Mouse (Mus musculus): ENCODE results near the gene Rgs2. TPM values are rescaled to one million over a fixed set of nuclear protein-coding genes. Genes with fewer than 3 reads are reported as not detected.

The Rgs2 gene
- total RNA-seq, 2 experiments from 2014 or later, result 169 to 213 TPM

- no peak for DNase-seq (ENCODE audit: low spot score in 2 of 2)
These were observed 15.2 kb downstream of the Rgs2 start for GRCm38 (mm10) chr1:143988756-143989155.

DNA sequence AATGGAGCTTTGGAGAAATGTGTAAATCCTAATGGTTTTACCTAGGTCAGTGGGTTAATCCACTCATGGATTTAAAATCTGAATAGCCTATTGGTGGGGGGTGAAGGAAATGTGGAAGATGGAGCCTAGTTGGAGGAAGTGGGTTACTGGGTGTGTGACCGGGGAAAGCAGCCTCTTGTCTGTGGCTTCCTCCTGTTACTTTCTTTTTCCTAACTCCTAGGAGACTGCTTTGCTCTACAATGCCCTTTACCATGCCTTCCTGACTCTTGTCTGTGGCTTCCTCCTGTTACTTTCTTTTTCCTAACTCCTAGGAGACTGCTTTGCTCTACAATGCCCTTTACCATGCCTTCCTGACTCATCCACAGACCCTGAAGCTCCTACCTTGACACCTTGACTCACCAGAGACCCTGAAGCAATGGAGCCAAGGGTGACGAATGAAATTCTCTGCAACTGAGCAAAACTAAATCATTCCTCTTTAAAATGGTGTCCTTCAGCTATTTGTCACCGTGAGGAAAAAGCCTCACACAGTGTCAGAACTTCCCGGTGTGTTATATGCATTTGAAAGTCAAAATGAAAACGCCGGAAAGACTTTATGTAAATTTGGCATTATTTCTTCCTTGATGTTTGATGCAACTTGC, 18.9 kb downstream of the Rgs2 start:
- DNase-seq (ENCODE audit: low spot score in 2 of 2), result no peak

GRCm38 (mm10) chr1:143982765-143983312, 21.1 kb downstream of the Rgs2 start:
- DNase-seq (ENCODE audit: low spot score in 2 of 2), result no peak

- DNase-seq (ENCODE audit: low spot score in 2 of 2), result no peak
These were observed 21.7 kb downstream of the Rgs2 start for GRCm38 (mm10) chr1:143982085-143982764.

DNA sequence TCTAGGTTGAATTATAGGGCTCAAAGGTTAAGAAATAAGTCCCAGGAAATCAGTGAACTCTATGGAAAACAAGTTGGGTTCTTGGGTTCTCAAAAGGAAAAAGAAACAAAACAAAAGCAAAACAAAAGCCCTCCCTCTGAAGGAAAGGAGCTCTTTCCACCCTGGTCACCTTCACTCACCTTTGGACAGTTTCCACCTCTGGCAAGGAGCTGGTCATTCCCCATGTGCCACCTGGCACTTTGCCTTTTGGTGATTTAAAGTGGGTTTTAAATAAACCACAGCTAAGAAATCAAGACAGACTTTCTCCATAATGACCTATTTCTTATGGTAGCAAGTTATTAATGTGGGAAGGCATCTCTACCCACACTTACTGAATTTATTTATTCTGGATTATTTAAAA, 23.1 kb downstream of the Rgs2 start:
- no peak for DNase-seq (ENCODE audit: low spot score in 2 of 2)

- DNase-seq (ENCODE audit: low spot score in 2 of 2), result no peak
These were observed 29.3 kb downstream of the Rgs2 start for GRCm38 (mm10) chr1:143974637-143975036.

GRCm38 (mm10) chr1:143962301-143962700, 41.7 kb downstream of the Rgs2 start:
- no peak for DNase-seq (ENCODE audit: low spot score in 2 of 2)

DNA sequence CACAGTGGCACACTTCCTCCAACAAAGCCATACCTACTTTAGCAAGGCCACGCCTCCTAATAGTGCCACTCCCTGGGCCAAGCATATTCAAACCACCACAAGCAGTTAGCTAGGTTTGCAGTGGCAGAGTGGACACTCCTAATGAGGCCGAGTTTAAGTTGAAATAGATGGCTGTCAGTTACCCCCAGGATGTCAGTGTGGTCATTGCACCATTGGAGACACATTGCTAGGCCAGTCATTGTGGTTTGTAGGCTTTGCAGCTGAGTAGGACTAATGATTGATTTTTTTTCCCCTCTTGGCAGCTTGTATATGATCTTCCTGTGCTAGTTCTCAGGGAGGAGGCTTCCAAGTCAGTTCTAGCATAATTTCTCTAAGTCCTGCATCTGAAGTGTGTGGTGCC, 43.6 kb downstream of the Rgs2 start:
- DNase-seq (ENCODE audit: low spot score in 2 of 2), result no peak

DNA sequence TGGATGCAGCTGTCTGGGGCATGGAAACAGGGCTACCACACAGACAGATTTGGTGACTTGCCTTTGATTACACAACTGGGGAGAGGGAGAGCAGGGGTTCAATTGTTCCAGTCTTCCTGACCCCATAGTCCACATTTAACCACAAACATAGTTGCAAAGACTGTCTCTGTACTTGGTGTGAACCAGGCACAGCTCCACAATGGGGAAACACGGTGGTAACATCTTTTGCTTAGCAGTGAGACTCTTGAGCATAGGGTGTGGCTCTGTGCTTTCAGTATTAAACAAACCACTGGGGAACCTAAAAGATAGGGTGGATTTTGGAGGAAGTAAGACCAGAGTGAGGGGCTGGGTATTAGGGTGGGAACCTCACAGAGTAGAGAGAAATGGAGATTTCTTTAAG, 47.9 kb downstream of the Rgs2 start:
- DNase-seq (ENCODE audit: low spot score in 2 of 2), result no peak

DNA sequence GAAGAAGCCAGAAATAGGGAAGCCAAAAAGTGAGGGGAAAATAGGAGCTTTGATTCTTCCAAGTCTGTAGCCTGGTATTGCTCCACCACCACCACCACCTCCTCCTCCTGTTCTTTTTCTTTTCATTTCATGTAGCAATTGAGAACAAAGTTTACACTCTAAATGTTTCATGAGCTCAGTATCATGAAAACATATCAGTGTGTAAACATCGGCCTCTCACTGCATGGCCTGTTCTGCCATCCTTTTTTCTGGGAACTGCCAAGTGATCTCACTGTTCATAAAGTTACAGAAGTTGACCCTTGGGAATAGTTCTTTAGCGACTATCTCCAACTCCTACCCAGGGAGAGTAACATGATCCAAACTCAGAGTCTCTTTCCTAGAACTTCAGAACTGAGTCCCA, 51.1 kb downstream of the Rgs2 start:
- DNase-seq (ENCODE audit: low spot score in 2 of 2), result no peak

Other genes starting within 250 kb of the Rgs2 start
- 10 to 100 TPM; 12.6 to 14.3 TPM for gene Trove2, start 227.1 kb downstream of the Rgs2 start, total RNA-seq (2021)
- gene Uchl5, start 226.9 kb downstream of the Rgs2 start, total RNA-seq (2021), result 10 to 100 TPM; 25.6 to 27.9 TPM
- under 1 TPM in 1 of 2 experiments, not detected in 1; 0.25 TPM for gene Rgs13, start 173.2 kb upstream of the Rgs2 start, total RNA-seq (2021)
- 1 to 10 TPM; 1.6 to 2.0 TPM for gene Rgs1, start 245.1 kb upstream of the Rgs2 start, total RNA-seq (2021)

Measured in adrenal gland, postnatal 4 days (tissue).